Mouse (Mus musculus): ENCODE data around the gene Tbc1d1. TPM values are rescaled to one million over a fixed set of nuclear protein-coding genes. Genes with fewer than 3 reads are reported as not detected.

The Tbc1d1 gene
- polyA plus RNA-seq, 1 experiment = 3.8 TPM

DNA sequence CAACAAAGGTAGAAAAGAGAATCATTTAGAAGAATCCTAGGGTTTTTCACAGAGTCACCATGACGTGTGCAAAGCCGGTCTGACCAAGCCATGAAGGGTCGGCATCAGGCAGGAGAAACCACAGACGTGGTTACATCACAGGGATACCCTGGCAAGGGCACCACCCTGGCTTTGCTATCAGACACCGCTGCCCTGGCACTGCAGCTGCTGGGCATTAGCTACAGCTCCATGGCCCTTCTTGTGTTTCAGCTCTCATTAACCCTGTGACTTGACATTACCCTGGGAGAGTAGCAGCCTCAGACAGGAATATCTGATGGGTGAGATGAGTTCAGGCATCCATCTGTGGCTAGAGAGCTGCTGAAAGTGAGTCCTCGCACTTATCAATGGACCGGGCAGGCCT is 42.5 kb downstream of the Tbc1d1 start:
- Histone ChIP-seq H3K4me3 (replicated peaks) (peak overlapping the region; percentile 71), H3K36me3 (replicated peaks; ENCODE audit: low read length) (peaks cover 5% of the 10 kb centered on the region), H3K4me1 (peaks cover 60% of the 10 kb centered on the region), H3K27me3 (replicated peaks) (no peaks in the 10 kb centered on the region), H3K9me3 (no peaks in the 10 kb centered on the region)
- TF ChIP-seq FLI1 (IDR thresholded peaks at IDR 0.05; ENCODE audit: low read length) = no peak
- no peak for TF ChIP-seq GATA1 (IDR thresholded peaks at IDR 0.05; ENCODE audit: borderline replicate concordance, low read length)

DNA sequence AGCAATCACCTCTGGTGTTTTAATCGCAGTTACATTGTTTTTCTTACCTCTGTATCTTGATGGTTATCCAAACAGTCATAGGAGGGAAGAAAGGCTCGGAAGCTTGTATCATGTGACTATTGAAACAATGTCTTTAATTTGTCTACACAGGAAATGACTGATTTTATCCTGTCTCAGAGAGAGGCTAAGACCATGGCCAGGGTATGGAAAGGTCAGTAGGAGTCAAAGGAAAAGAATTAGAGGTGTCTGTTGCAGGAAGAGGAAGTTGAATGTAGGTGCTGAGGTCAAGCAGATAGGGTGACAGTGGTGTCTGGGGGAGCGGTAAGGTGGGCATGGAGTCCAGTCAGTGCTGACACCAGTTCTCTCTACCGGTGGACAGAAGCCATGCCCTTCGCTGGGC is 45.0 kb downstream of the Tbc1d1 start:
- H3K4me1 ChIP-seq = peaks cover 77% of the 10 kb centered on the region
- H3K27me3 ChIP-seq (replicated peaks) = no peaks in the 10 kb centered on the region
- H3K4me3 ChIP-seq (replicated peaks) = no peak overlapping the region
- no peaks in the 10 kb centered on the region for H3K9me3 ChIP-seq
- H3K36me3 ChIP-seq (replicated peaks; ENCODE audit: low read length) = peaks cover 5% of the 10 kb centered on the region
- TF ChIP-seq GATA1 (IDR thresholded peaks at IDR 0.05; ENCODE audit: borderline replicate concordance, low read length) = no peak
- no peak for TF ChIP-seq FLI1 (IDR thresholded peaks at IDR 0.05; ENCODE audit: low read length)

GRCm38 (mm10) chr5:64202306-64202705 is 46.2 kb downstream of the Tbc1d1 start:
- no peak overlapping the region for H3K4me3 ChIP-seq (replicated peaks)
- no peaks in the 10 kb centered on the region for H3K9me3 ChIP-seq
- peaks cover 74% of the 10 kb centered on the region for H3K4me1 ChIP-seq
- TF ChIP-seq FLI1 (IDR thresholded peaks at IDR 0.05; ENCODE audit: low read length) = no peak
- TF ChIP-seq GATA1 (IDR thresholded peaks at IDR 0.05; ENCODE audit: borderline replicate concordance, low read length) = no peak
- H3K27me3 ChIP-seq (replicated peaks) = no peaks in the 10 kb centered on the region
- H3K36me3 ChIP-seq (replicated peaks; ENCODE audit: low read length) = peaks cover 5% of the 10 kb centered on the region

- H3K4me1 ChIP-seq = peaks cover 50% of the 10 kb centered on the region
- H3K9me3 ChIP-seq = no peaks in the 10 kb centered on the region
- no peaks in the 10 kb centered on the region for H3K27me3 ChIP-seq (replicated peaks)
- H3K36me3 ChIP-seq (replicated peaks; ENCODE audit: low read length) = peaks cover 5% of the 10 kb centered on the region
- TF ChIP-seq GATA1 (IDR thresholded peaks at IDR 0.05; ENCODE audit: borderline replicate concordance, low read length) = no peak
- no peak for TF ChIP-seq FLI1 (IDR thresholded peaks at IDR 0.05; ENCODE audit: low read length)
- peak overlapping the region; percentile 31 for H3K4me3 ChIP-seq (replicated peaks)
These were observed 49.5 kb downstream of the Tbc1d1 start for GRCm38 (mm10) chr5:64205610-64206009.

- Histone ChIP-seq H3K27me3 (replicated peaks) (no peaks in the 10 kb centered on the region), H3K4me3 (replicated peaks) (no peak overlapping the region), H3K4me1 (peaks cover 53% of the 10 kb centered on the region), H3K9me3 (no peaks in the 10 kb centered on the region), H3K36me3 (replicated peaks; ENCODE audit: low read length) (peaks cover 5% of the 10 kb centered on the region)
- TF ChIP-seq FLI1 (IDR thresholded peaks at IDR 0.05; ENCODE audit: low read length) (no peak), GATA1 (IDR thresholded peaks at IDR 0.05; ENCODE audit: borderline replicate concordance, low read length) (no peak)
These were observed 50.3 kb downstream of the Tbc1d1 start for GRCm38 (mm10) chr5:64206431-64206830.

GRCm38 (mm10) chr5:64206875-64207274 is 50.8 kb downstream of the Tbc1d1 start:
- Histone ChIP-seq H3K4me3 (replicated peaks) (no peak overlapping the region), H3K4me1 (peaks cover 58% of the 10 kb centered on the region), H3K9me3 (no peaks in the 10 kb centered on the region), H3K36me3 (replicated peaks; ENCODE audit: low read length) (peaks cover 5% of the 10 kb centered on the region), H3K27me3 (replicated peaks) (no peaks in the 10 kb centered on the region)
- TF ChIP-seq FLI1 (IDR thresholded peaks at IDR 0.05; ENCODE audit: low read length) (no peak), GATA1 (IDR thresholded peaks at IDR 0.05; ENCODE audit: borderline replicate concordance, low read length) (no peak)

DNA sequence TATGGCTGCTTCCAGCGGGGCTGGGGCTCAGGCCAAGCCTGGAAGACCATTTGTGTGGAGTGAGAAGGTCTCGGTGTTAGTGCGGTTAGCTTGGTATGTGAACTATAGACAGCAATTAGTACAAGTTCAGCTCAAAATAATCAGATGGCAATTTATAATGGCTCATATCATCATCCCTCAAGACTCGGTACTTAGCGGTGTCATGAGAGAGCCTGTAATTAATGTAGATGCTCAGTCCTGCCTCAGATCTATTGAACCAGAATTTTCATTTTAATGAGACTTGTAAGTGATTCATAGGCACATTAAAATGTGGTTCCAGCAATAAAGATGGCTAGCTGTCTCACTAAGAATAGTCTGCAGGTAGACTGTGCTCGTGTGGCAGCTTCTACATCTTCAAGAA is 51.7 kb downstream of the Tbc1d1 start:
- TF ChIP-seq GATA1 (IDR thresholded peaks at IDR 0.05; ENCODE audit: borderline replicate concordance, low read length) = no peak
- no peak for TF ChIP-seq FLI1 (IDR thresholded peaks at IDR 0.05; ENCODE audit: low read length)
- Histone ChIP-seq H3K27me3 (replicated peaks) (no peaks in the 10 kb centered on the region), H3K4me3 (replicated peaks) (no peak overlapping the region), H3K4me1 (peaks cover 62% of the 10 kb centered on the region), H3K36me3 (replicated peaks; ENCODE audit: low read length) (peaks cover 5% of the 10 kb centered on the region), H3K9me3 (no peaks in the 10 kb centered on the region)

GRCm38 (mm10) chr5:64210817-64211216 is 54.7 kb downstream of the Tbc1d1 start:
- peaks cover 38% of the 10 kb centered on the region for H3K4me1 ChIP-seq
- no peak overlapping the region for H3K4me3 ChIP-seq (replicated peaks)
- no peak for TF ChIP-seq FLI1 (IDR thresholded peaks at IDR 0.05; ENCODE audit: low read length)
- no peak for TF ChIP-seq GATA1 (IDR thresholded peaks at IDR 0.05; ENCODE audit: borderline replicate concordance, low read length)
- no peaks in the 10 kb centered on the region for H3K9me3 ChIP-seq
- no peaks in the 10 kb centered on the region for H3K27me3 ChIP-seq (replicated peaks)
- peaks cover 5% of the 10 kb centered on the region for H3K36me3 ChIP-seq (replicated peaks; ENCODE audit: low read length)

DNA sequence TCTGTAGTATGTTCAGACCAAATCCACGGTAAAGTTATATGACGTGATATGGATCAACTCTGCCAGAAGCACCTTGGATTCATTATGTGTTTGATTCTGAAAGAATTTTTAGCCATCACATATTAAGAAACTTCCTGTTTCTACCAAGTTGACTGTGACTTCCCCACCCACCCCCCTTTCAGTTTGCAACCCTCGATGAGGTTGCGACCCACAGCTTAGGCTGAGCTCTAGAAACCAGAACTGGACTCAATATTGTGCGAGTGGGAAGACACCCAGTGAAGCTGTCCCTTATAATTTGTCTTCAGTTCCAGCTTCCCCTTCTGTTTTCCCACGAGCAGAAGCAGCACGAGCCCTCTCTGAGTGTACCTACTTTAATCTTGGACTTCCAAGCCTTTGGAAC is 55.2 kb downstream of the Tbc1d1 start:
- no peak for TF ChIP-seq FLI1 (IDR thresholded peaks at IDR 0.05; ENCODE audit: low read length)
- no peak for TF ChIP-seq GATA1 (IDR thresholded peaks at IDR 0.05; ENCODE audit: borderline replicate concordance, low read length)
- peaks cover 5% of the 10 kb centered on the region for H3K36me3 ChIP-seq (replicated peaks; ENCODE audit: low read length)
- no peak overlapping the region for H3K4me3 ChIP-seq (replicated peaks)
- peaks cover 34% of the 10 kb centered on the region for H3K4me1 ChIP-seq
- H3K9me3 ChIP-seq = no peaks in the 10 kb centered on the region
- no peaks in the 10 kb centered on the region for H3K27me3 ChIP-seq (replicated peaks)

DNA sequence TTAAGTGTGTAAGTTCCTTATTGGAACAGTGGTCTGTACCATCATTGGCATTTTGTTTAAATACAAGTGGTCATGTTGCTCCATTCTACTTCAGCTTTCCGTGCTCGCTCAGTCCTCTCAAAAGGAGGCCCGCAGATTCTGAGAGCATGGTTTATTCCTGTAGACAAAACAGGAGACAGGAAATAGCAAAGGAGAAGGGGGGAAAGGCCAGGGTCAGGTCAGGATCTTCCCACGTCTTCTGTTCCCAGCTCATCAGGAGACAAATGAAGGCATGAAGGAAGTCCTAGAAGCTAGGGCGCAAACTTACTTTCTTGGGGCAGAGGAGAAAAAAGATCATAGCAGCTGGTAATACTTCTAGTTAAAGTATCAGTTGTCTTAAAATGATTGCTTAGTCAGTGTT is 56.1 kb downstream of the Tbc1d1 start:
- H3K27me3 ChIP-seq (replicated peaks) = no peaks in the 10 kb centered on the region
- peaks cover 5% of the 10 kb centered on the region for H3K36me3 ChIP-seq (replicated peaks; ENCODE audit: low read length)
- no peaks in the 10 kb centered on the region for H3K9me3 ChIP-seq
- TF ChIP-seq FLI1 (IDR thresholded peaks at IDR 0.05; ENCODE audit: low read length) (no peak), GATA1 (IDR thresholded peaks at IDR 0.05; ENCODE audit: borderline replicate concordance, low read length) (no peak)
- peaks cover 26% of the 10 kb centered on the region for H3K4me1 ChIP-seq
- H3K4me3 ChIP-seq (replicated peaks) = no peak overlapping the region

DNA sequence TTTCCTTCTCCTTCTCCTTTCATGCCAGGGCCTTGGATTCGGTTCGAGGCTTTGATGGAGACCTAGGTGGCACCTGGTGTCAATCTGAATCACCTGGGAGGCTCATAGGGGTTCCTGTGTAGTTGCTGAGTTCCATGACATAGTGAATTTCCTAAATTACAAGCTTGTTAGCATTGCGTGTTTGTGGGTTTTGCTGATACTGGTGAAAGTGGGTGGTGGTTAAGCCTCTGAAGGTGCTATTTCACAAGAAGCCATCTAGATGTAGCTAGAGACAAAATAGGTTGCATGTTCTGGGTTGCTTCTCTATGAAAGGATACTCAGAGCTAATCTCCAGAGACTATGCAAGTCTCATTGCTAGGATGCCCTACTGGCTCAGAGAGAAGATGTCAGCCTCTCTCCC is 56.5 kb downstream of the Tbc1d1 start:
- Histone ChIP-seq H3K36me3 (replicated peaks; ENCODE audit: low read length) (peaks cover 5% of the 10 kb centered on the region), H3K9me3 (no peaks in the 10 kb centered on the region), H3K27me3 (replicated peaks) (no peaks in the 10 kb centered on the region), H3K4me3 (replicated peaks) (no peak overlapping the region), H3K4me1 (peaks cover 26% of the 10 kb centered on the region)
- no peak for TF ChIP-seq FLI1 (IDR thresholded peaks at IDR 0.05; ENCODE audit: low read length)
- TF ChIP-seq GATA1 (IDR thresholded peaks at IDR 0.05; ENCODE audit: borderline replicate concordance, low read length) = no peak

All from megakaryocyte, embryonic 14.5 days (primary cell).